Mouse (Mus musculus): Measurements from ENCODE around the gene Chchd2. TPM values are rescaled to one million over a fixed set of nuclear protein-coding genes. Genes with fewer than 3 reads are reported as not detected.

Gene Chchd2
- polyA plus RNA-seq, 1 experiment from 2014 or later: 1,072 TPM

- no peak for ATAC-seq
- H3K4me2 ChIP-seq: no peak overlapping the region
- H3K36me3 ChIP-seq (ENCODE audit: poor library complexity, severe bottlenecking): peaks cover 6% of the 10 kb centered on the region; the same call in 1 of the 2 replicates
- 84% methylated on average over 12 of the region's 12 CpGs for WGBS
- no peak overlapping the region for H3K9ac ChIP-seq
- H3K27me3 ChIP-seq: no peaks in the 10 kb centered on the region
- no peak overlapping the region for H3K4me3 ChIP-seq
- H3K27ac ChIP-seq: no peak overlapping the region
- H3K9me3 ChIP-seq (replicated peaks): no peaks in the 10 kb centered on the region; the same call in 1 of the 2 replicates
- H3K4me1 ChIP-seq: no peaks in the 10 kb centered on the region
These were observed 13.3 kb downstream of the Chchd2 start for GRCm38 (mm10) chr5:129873942-129874341.

DNA sequence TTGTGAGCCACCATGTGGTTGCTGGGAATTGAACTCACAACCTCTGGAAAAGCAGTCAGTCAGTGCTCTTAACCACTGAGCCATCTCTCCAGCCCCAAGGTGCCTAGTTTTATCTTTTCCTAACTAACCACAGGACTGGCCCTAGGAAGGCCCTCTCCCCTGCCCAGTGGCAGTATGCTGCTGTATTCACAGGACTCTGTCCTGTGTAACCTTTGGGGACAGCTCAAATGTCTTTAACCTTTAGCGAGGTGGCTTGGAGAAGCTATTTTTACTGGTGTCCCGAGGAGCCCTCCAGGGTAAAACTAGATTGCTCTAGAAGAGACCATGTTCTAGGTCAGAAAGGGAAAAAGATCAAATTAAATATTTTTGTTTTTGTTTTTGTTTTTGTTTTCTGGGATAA is 16.0 kb downstream of the Chchd2 start:
- Histone ChIP-seq H3K4me3 (no peak overlapping the region), H3K9me3 (replicated peaks) (no peaks in the 10 kb centered on the region), H3K27ac (no peak overlapping the region), H3K36me3 (ENCODE audit: poor library complexity, severe bottlenecking) (no peaks in the 10 kb centered on the region), H3K27me3 (no peaks in the 10 kb centered on the region), H3K9ac (no peak overlapping the region), H3K4me1 (no peaks in the 10 kb centered on the region), H3K4me2 (no peak overlapping the region)
- 85% methylated on average over 2 of the region's 2 CpGs for WGBS
- no peak for ATAC-seq

- Histone ChIP-seq H3K4me2 (no peak overlapping the region), H3K36me3 (ENCODE audit: poor library complexity, severe bottlenecking) (no peaks in the 10 kb centered on the region), H3K9me3 (replicated peaks) (no peaks in the 10 kb centered on the region), H3K27ac (no peak overlapping the region), H3K4me3 (no peak overlapping the region), H3K9ac (no peak overlapping the region), H3K27me3 (no peaks in the 10 kb centered on the region), H3K4me1 (no peaks in the 10 kb centered on the region)
- ATAC-seq: no peak
- WGBS: 92% methylated on average over 19 of the region's 19 CpGs
These were observed 17.9 kb downstream of the Chchd2 start for GRCm38 (mm10) chr5:129869238-129869995.

GRCm38 (mm10) chr5:129865841-129866240 is 21.4 kb downstream of the Chchd2 start:
- Histone ChIP-seq H3K36me3 (ENCODE audit: poor library complexity, severe bottlenecking) (peaks cover 18% of the 10 kb centered on the region), H3K9ac (no peak overlapping the region), H3K4me1 (no peaks in the 10 kb centered on the region), H3K27me3 (no peaks in the 10 kb centered on the region), H3K4me3 (no peak overlapping the region), H3K9me3 (replicated peaks) (no peaks in the 10 kb centered on the region), H3K27ac (no peak overlapping the region), H3K4me2 (no peak overlapping the region)
- WGBS: 90% methylated on average over 12 of the region's 12 CpGs
- no peak for ATAC-seq

- no peak for ATAC-seq
- H3K36me3 ChIP-seq (ENCODE audit: poor library complexity, severe bottlenecking): peaks cover 32% of the 10 kb centered on the region
- H3K27me3 ChIP-seq: no peaks in the 10 kb centered on the region
- WGBS: 14% methylated on average over 18 of the region's 18 CpGs
- peak overlapping the region; percentile 6; the same call in 1 of the 2 replicates for H3K9ac ChIP-seq
- H3K4me2 ChIP-seq: no peak overlapping the region
- H3K9me3 ChIP-seq (replicated peaks): no peaks in the 10 kb centered on the region
- H3K4me3 ChIP-seq: no peak overlapping the region
- no peaks in the 10 kb centered on the region for H3K4me1 ChIP-seq
- H3K27ac ChIP-seq: no peak overlapping the region
These were observed 22.8 kb downstream of the Chchd2 start for GRCm38 (mm10) chr5:129864467-129864866.

GRCm38 (mm10) chr5:129862325-129862724 is 24.9 kb downstream of the Chchd2 start:
- Histone ChIP-seq H3K9me3 (replicated peaks) (no peaks in the 10 kb centered on the region), H3K36me3 (ENCODE audit: poor library complexity, severe bottlenecking) (peaks cover 47% of the 10 kb centered on the region)

GRCm38 (mm10) chr5:129856414-129856813 is 30.9 kb downstream of the Chchd2 start:
- H3K36me3 ChIP-seq (ENCODE audit: poor library complexity, severe bottlenecking): peaks cover 67% of the 10 kb centered on the region
- no peak overlapping the region for H3K4me3 ChIP-seq
- no peaks in the 10 kb centered on the region for H3K27me3 ChIP-seq
- no peak overlapping the region for H3K27ac ChIP-seq
- H3K4me1 ChIP-seq: no peaks in the 10 kb centered on the region
- H3K4me2 ChIP-seq: no peak overlapping the region
- no peaks in the 10 kb centered on the region for H3K9me3 ChIP-seq (replicated peaks)
- 87% methylated on average over 5 of the region's 5 CpGs for WGBS
- H3K9ac ChIP-seq: no peak overlapping the region
- no peak for ATAC-seq

More at GRCm38 (mm10) chr5:129862325-129862724, 24.9 kb downstream of the Chchd2 start:
- H3K4me3 ChIP-seq: no peak overlapping the region
- no peak for ATAC-seq
- no peaks in the 10 kb centered on the region for H3K27me3 ChIP-seq
- H3K4me1 ChIP-seq: no peaks in the 10 kb centered on the region
- H3K9ac ChIP-seq: no peak overlapping the region
- WGBS: 94% methylated on average over 6 of the region's 6 CpGs
- no peak overlapping the region for H3K27ac ChIP-seq
- no peak overlapping the region for H3K4me2 ChIP-seq

- H3K27ac ChIP-seq: no peak overlapping the region
- no peaks in the 10 kb centered on the region for H3K9me3 ChIP-seq (replicated peaks)
- no peaks in the 10 kb centered on the region for H3K4me1 ChIP-seq
- no peak overlapping the region for H3K4me2 ChIP-seq
- ATAC-seq: no peak
- WGBS: 52% methylated on average over 5 of the region's 5 CpGs
- no peak overlapping the region for H3K9ac ChIP-seq
- H3K27me3 ChIP-seq: no peaks in the 10 kb centered on the region
- no peak overlapping the region for H3K4me3 ChIP-seq
- peaks cover 58% of the 10 kb centered on the region for H3K36me3 ChIP-seq (ENCODE audit: poor library complexity, severe bottlenecking)
These were observed 32.1 kb downstream of the Chchd2 start for GRCm38 (mm10) chr5:129855163-129855562.

DNA sequence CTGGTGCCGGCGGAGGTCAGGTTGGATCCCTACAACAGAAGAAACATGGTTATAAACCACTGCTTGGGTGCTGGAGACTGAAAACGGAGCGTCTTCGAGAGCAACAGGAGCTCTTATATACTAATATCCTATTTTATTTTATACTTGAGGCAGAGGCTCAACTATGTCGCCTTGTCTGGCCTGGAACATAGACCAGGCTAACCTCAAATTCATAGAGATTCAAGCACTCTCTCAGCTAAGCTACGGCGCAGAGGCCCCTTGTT is 39.8 kb downstream of the Chchd2 start:
- no peak for ATAC-seq
- peak overlapping the region; percentile 73 for H3K4me3 ChIP-seq
- peaks cover 15% of the 10 kb centered on the region for H3K4me1 ChIP-seq
- peak overlapping the region; percentile 81 for H3K9ac ChIP-seq
- no peaks in the 10 kb centered on the region for H3K27me3 ChIP-seq
- H3K4me2 ChIP-seq: peak overlapping the region; percentile 71
- peaks cover 30% of the 10 kb centered on the region for H3K36me3 ChIP-seq (ENCODE audit: poor library complexity, severe bottlenecking)
- WGBS: 66% methylated on average over 8 of the region's 8 CpGs
- H3K9me3 ChIP-seq (replicated peaks): no peaks in the 10 kb centered on the region
- H3K27ac ChIP-seq: no peak overlapping the region

- Histone ChIP-seq H3K27me3 (no peaks in the 10 kb centered on the region), H3K4me3 (peak within 1 kb of the TSS; percentile 73), H3K4me1 (peaks cover 15% of the 10 kb centered on the region), H3K27ac (peak within 1 kb of the TSS; percentile 79), H3K9me3 (replicated peaks) (no peaks in the 10 kb centered on the region), H3K9ac (peak within 1 kb of the TSS; percentile 81), H3K4me2 (peak within 1 kb of the TSS; percentile 71), H3K36me3 (ENCODE audit: poor library complexity, severe bottlenecking) (peaks cover 30% of the 10 kb centered on the region)
- WGBS: 16% methylated on average over 22 of the region's 22 CpGs
- peak; percentile 98 for ATAC-seq
These were observed 40.3 kb downstream of the Chchd2 start, which contains the start of gene Sumf2 for GRCm38 (mm10) chr5:129846752-129847557. Sumf2 (plus strand) TSS chr5:129846986.

- WGBS: 96% methylated on average over 5 of the region's 5 CpGs
- Histone ChIP-seq H3K9me3 (replicated peaks) (no peaks in the 10 kb centered on the region), H3K27me3 (no peaks in the 10 kb centered on the region), H3K9ac (no peak overlapping the region), H3K27ac (no peak overlapping the region), H3K4me2 (no peak overlapping the region), H3K4me1 (peaks cover 15% of the 10 kb centered on the region), H3K4me3 (no peak overlapping the region), H3K36me3 (ENCODE audit: poor library complexity, severe bottlenecking) (peaks cover 27% of the 10 kb centered on the region)
- ATAC-seq: no peak
These were observed 42.4 kb downstream of the Chchd2 start for GRCm38 (mm10) chr5:129844848-129845247.

Data from forebrain, embryonic 13.5 days (tissue).